Mouse (Mus musculus): Measurements from ENCODE around the gene Zzef1.
"Not testable (repeated sequence)": the region's sequence is repeated elsewhere in the genome, so short reads cannot be mapped to it uniquely, and the experiment has no call there.

The Zzef1 gene

GRCm38 (mm10) chr11:72795455-72796295 is at the start of gene Zzef1, which contains the start of gene Cyb5d2:
Gene Zzef1, plus strand, starts transcription at chr11:72796226.
Gene Cyb5d2, minus strand, starts transcription at chr11:72796142.
- in situ Hi-C loops (cut with MboI, MseI): no loop called here

- in situ Hi-C loops (cut with MboI, MseI): no loop called here
Measured at GRCm38 (mm10) chr11:72751956-72752355, 44.1 kb upstream of the Zzef1 start.

- in situ Hi-C loops (cut with MboI, MseI): no loop called here
Measured at GRCm38 (mm10) chr11:72758316-72758715, 37.7 kb upstream of the Zzef1 start.

- in situ Hi-C loops (cut with MboI, MseI): no loop called here
Measured at GRCm38 (mm10) chr11:72759581-72759980, 36.4 kb upstream of the Zzef1 start.

GRCm38 (mm10) chr11:72760781-72761180 is 35.2 kb upstream of the Zzef1 start:
- in situ Hi-C loops (cut with MboI, MseI): loop anchor here (10.0 kb wide), 1 partner anchor 1386 kb away; no protein-coding TSS in a partner anchor

- in situ Hi-C loops (cut with MboI, MseI): loop anchor here (10.0 kb wide), 1 partner anchor 1389 kb away; no protein-coding TSS in a partner anchor
Measured at GRCm38 (mm10) chr11:72764270-72764669, 31.8 kb upstream of the Zzef1 start.

GRCm38 (mm10) chr11:72767716-72768115 is 28.3 kb upstream of the Zzef1 start:
- in situ Hi-C loops (cut with MboI, MseI): loop anchor here (10.0 kb wide), 1 partner anchor 1393 kb away; no protein-coding TSS in a partner anchor

GRCm38 (mm10) chr11:72769061-72769460 is 27.0 kb upstream of the Zzef1 start:
- in situ Hi-C loops (cut with MboI, MseI): loop anchor here (10.0 kb wide), 1 partner anchor 1394 kb away; no protein-coding TSS in a partner anchor

GRCm38 (mm10) chr11:72770324-72770723 is 25.7 kb upstream of the Zzef1 start:
- in situ Hi-C loops (cut with MboI, MseI): no loop called here

GRCm38 (mm10) chr11:72770816-72771215 is 25.2 kb upstream of the Zzef1 start:
- in situ Hi-C loops (cut with MboI, MseI): no loop called here

GRCm38 (mm10) chr11:72771461-72771860 is 24.6 kb upstream of the Zzef1 start:
- in situ Hi-C loops (cut with MboI, MseI): no loop called here

GRCm38 (mm10) chr11:72772611-72773010 is 23.4 kb upstream of the Zzef1 start:
- in situ Hi-C loops (cut with MboI, MseI): not testable (repeated sequence)

- in situ Hi-C loops (cut with MboI, MseI): no loop called here
Measured at GRCm38 (mm10) chr11:72778957-72779356, 17.1 kb upstream of the Zzef1 start.

- in situ Hi-C loops (cut with MboI, MseI): no loop called here
Measured at GRCm38 (mm10) chr11:72782103-72782502, 13.9 kb upstream of the Zzef1 start.

- in situ Hi-C loops (cut with MboI, MseI): no loop called here
Measured at GRCm38 (mm10) chr11:72782503-72782902, 13.5 kb upstream of the Zzef1 start.

- in situ Hi-C loops (cut with MboI, MseI): no loop called here
Measured at GRCm38 (mm10) chr11:72792033-72792432, 4.0 kb upstream of the Zzef1 start.

- in situ Hi-C loops (cut with MboI, MseI): no loop called here
Measured at GRCm38 (mm10) chr11:72795149-72795454, 924 bp upstream of the Zzef1 start.

GRCm38 (mm10) chr11:72796296-72796687 is 266 bp downstream of the Zzef1 start:
- in situ Hi-C loops (cut with MboI, MseI): no loop called here

- in situ Hi-C loops (cut with MboI, MseI): no loop called here
Measured at GRCm38 (mm10) chr11:72796773-72797338, 830 bp downstream of the Zzef1 start.

- in situ Hi-C loops (cut with MboI, MseI): no loop called here
Measured at GRCm38 (mm10) chr11:72798112-72798511, 2.1 kb downstream of the Zzef1 start.

GRCm38 (mm10) chr11:72801182-72801581 is 5.2 kb downstream of the Zzef1 start:
- in situ Hi-C loops (cut with MboI, MseI): no loop called here

- in situ Hi-C loops (cut with MboI, MseI): no loop called here
Measured at GRCm38 (mm10) chr11:72803038-72803437, 7.0 kb downstream of the Zzef1 start.

GRCm38 (mm10) chr11:72804586-72804985 is 8.6 kb downstream of the Zzef1 start:
- in situ Hi-C loops (cut with MboI, MseI): no loop called here

Data from regulatory T cell (primary cell).